Mouse (Mus musculus) neural tube, embryonic 11.5 days (tissue): ENCODE data around the gene Ctdspl. TPM values are rescaled to one million over a fixed set of nuclear protein-coding genes. Genes with fewer than 3 reads are reported as not detected.

ENCODE experiments used
- ATAC-seq: fragments of 200-750 bp; cut with Nextera tagmentation; 2 replicates; pipeline ENCODE4 v1.8.0; 2017; ENCODE audit warnings: moderate number of reproducible peaks, mild to moderate bottlenecking, moderate TSS enrichment, moderate library complexity; ENCODE audit not compliant: insufficient read depth, low FRiP score, low TSS enrichment
- DNase-seq: peaks from one replicate; pipeline ENCODE4 v3.0.0-alpha.2; 2015; ENCODE audit warnings: low spot score
- H3K27ac ChIP-seq: fragments of 300-500 bp; sonication (generic); 2 replicates; pipeline ENCODE4 v1.5.1; 2014; ENCODE audit warnings: low read depth, mild to moderate bottlenecking, low read length
- H3K27me3 ChIP-seq: fragments of 300-500 bp; sonication (generic); 2 replicates; pipeline ENCODE4 v1.6.1; 2014; ENCODE audit warnings: mild to moderate bottlenecking, low read length, mixed read lengths; ENCODE audit not compliant: control insufficient read depth, insufficient read depth
- H3K36me3 ChIP-seq: fragments of 300-500 bp; sonication (generic); 2 replicates; pipeline ENCODE4 v1.6.1; 2014; ENCODE audit warnings: mild to moderate bottlenecking, low read length, moderate library complexity, mixed read lengths; ENCODE audit not compliant: control insufficient read depth, insufficient read depth
- H3K4me1 ChIP-seq: fragments of 300-500 bp; sonication (generic); 2 replicates; pipeline ENCODE4 v1.6.1; 2014; ENCODE audit warnings: low read length, mixed read lengths; ENCODE audit not compliant: control insufficient read depth, insufficient read depth
- H3K4me2 ChIP-seq: fragments of 300-500 bp; sonication (generic); 2 replicates; pipeline ENCODE4 v1.6.1; 2014; ENCODE audit warnings: low read depth, mild to moderate bottlenecking, moderate library complexity
- H3K4me3 ChIP-seq: fragments of 300-500 bp; sonication (generic); 2 replicates; pipeline ENCODE4 v1.5.1; 2014; ENCODE audit warnings: low read depth, low read length
- H3K9ac ChIP-seq: fragments of 300-500 bp; sonication (generic); 2 replicates; pipeline ENCODE4 v1.6.1; 2014; ENCODE audit warnings: mild to moderate bottlenecking, low read length
- H3K9me3 ChIP-seq: fragments of 300-500 bp; sonication (generic); 2 replicates; pipeline ENCODE4 v1.6.1; 2016; ENCODE audit warnings: low read length; ENCODE audit not compliant: control insufficient read depth
- WGBS: fragments of 180-500 bp; shearing (Covaris S2); extraction: QIAGEN DNeasy Blood & Tissue Kit; methylation state at CpG from one replicate; pipeline ENCODE4 v1.1.7; 2014; 5-methylcytosine and 5-hydroxymethylcytosine counted together
- polyA plus RNA-seq: library from polyadenylated mRNA; unstranded; fragments of >200 nt; fragmentation: Nextera tagmentation; extraction: Ambion mirVana; gene quantifications from 2 replicates; pipeline ENCODE4 v1.2.1, GENCODE M21; 2014

Gene Ctdspl
- polyA plus RNA-seq, 1 experiment from 2014 or later, result 8.6 TPM

DNA sequence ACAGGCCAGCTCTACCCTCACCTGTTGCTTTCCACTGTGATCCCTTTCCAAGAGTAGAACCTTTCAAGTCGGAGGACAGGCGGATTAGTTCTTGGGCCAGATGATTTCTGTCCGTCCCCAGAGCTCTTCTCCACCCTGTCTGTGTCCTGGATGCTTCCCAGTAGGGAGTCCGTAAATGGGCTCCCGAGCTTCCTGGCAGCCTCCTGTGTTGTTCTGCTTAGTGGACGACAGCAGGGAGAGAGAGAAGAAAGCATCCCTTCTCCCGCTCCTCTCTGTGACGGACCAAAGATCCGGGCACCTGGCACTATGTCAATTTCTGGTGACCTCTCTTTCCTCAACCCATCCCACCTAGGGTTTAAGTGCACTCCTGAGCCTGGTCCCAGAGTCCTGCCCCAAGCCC is 49.5 kb downstream of the Ctdspl start:
- no peak overlapping the region for H3K9ac ChIP-seq
- H3K9me3 ChIP-seq, result no peaks in the 10 kb centered on the region
- no peak overlapping the region for H3K4me3 ChIP-seq
- 49% methylated on average over 9 of the region's 9 CpGs for WGBS
- H3K36me3 ChIP-seq, result no peaks in the 10 kb centered on the region
- H3K4me1 ChIP-seq, result peaks cover 13% of the 10 kb centered on the region
- H3K4me2 ChIP-seq, result no peak overlapping the region
- no peak overlapping the region for H3K27ac ChIP-seq
- H3K27me3 ChIP-seq, result no peaks in the 10 kb centered on the region
- no peak for DNase-seq
- no peak for ATAC-seq

DNA sequence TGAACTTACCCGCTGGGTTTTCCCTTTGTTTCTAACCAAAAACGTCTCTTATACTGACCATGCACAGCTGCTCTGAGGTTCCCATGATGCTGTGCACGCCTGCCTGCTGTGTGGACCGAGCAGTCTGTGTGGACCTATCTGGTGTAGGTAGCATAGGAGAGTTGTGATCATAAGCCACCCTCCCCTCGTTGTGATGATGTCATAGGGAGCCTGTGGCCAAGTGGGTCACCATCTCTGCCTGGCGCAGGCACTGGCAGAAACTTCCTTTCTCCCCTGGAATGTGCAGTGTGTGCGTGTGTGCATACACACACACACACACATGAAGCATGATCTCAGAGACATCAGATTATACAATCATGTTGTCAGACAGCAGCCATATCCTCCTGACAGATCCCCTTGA is 50.3 kb downstream of the Ctdspl start:
- H3K36me3 ChIP-seq, result no peaks in the 10 kb centered on the region
- no peak overlapping the region for H3K9ac ChIP-seq
- ATAC-seq (no peak), DNase-seq (no peak)
- H3K27ac ChIP-seq, result no peak overlapping the region
- 85% methylated on average over 7 of the region's 7 CpGs for WGBS
- no peaks in the 10 kb centered on the region for H3K27me3 ChIP-seq
- no peak overlapping the region for H3K4me3 ChIP-seq
- no peaks in the 10 kb centered on the region for H3K9me3 ChIP-seq
- H3K4me2 ChIP-seq, result no peak overlapping the region
- H3K4me1 ChIP-seq, result peaks cover 14% of the 10 kb centered on the region

DNA sequence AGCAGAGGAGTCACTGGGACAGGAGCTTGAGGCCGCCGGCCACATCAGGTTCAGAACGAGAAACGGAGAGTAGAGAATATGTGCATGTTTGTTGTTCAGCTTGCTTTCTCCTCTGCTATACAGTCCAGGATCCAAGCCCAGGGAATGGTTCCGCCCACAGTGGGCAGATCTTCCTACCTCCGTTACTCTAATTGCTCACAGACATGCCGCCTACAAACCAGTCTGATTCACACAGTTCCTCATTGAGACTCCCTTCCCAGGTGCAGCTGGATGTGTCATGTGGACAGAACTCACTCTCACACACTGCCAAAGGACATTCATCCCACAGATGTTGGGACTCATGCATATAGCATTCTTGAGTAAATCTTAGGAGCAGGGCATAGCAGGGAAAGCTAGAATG is 51.2 kb downstream of the Ctdspl start:
- Histone ChIP-seq H3K4me3 (no peak overlapping the region), H3K4me1 (peaks cover 14% of the 10 kb centered on the region), H3K36me3 (no peaks in the 10 kb centered on the region), H3K27ac (no peak overlapping the region), H3K27me3 (no peaks in the 10 kb centered on the region), H3K9me3 (no peaks in the 10 kb centered on the region), H3K9ac (no peak overlapping the region), H3K4me2 (no peak overlapping the region)
- ATAC-seq, result no peak
- WGBS, result 95% methylated on average over 7 of the region's 7 CpGs
- DNase-seq, result no peak

DNA sequence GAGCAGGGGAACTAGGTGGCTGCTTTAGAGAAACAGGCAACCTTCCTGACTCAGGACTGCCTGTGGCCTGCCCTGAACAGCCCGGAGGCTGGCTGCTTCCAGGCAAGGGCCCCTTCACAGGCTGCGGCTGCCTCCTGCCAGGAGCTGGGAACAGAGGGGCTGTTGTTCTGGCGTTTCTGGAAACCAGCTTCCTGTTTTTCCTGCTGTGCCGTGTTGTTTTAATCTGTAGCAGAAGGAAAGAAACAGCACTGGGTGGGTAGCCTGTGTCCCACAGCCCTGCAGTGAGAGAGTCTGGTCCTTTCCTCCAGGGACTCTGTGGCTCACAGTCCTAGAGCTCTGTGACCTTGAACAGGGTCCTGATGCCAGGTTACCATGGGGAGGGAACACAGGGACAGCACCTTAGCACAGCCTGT is 54.2 kb downstream of the Ctdspl start:
- 6% methylated on average over 4 of the region's 4 CpGs for WGBS
- H3K27me3 ChIP-seq, result no peaks in the 10 kb centered on the region
- H3K9me3 ChIP-seq, result no peaks in the 10 kb centered on the region
- no peak overlapping the region for H3K4me3 ChIP-seq
- H3K9ac ChIP-seq, result peak overlapping the region; percentile 15; the same call in 1 of the 2 replicates
- peak overlapping the region; percentile 75 for H3K27ac ChIP-seq
- ATAC-seq (peak; percentile 42; the same call in 1 of the 2 replicates), DNase-seq (peak; percentile 63)
- H3K36me3 ChIP-seq, result no peaks in the 10 kb centered on the region
- H3K4me1 ChIP-seq, result peaks cover 16% of the 10 kb centered on the region
- no peak overlapping the region for H3K4me2 ChIP-seq

DNA sequence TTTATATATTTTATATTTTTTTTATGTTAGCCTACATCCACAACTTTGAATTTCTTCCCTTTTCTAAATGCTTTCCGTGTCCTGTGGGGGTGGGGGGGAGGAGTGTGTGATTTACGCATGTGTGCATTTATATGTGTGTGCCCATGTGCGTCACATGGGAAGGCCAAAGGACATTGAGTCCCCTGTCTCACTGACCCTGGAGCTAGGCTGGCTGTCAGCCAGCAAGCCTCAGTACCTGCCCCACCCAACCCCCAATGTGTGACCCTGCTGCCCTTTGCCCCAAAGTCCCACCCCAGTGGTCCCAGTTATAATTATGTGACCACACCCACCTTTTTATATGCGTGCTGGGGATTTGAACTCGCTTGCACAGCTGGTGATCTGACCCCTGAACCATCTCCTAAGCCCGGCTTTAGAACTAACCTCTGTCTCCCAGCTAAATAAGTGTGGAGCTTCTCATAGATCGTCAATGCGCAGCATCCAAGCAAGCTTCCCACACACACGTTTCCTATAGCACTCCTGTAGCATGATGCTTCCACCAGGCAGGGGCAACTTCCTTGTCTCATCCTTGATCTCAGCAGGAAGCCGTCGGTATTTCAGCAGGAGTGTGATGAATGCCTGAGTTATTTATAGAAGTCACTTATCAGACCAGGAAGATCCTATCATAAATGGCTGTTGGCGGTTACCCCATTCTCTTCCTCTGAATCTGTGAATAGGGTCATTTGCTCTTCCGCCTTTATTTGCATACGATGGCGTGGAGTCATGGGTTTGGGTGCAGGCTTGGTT is 58.6 kb downstream of the Ctdspl start:
- no peak overlapping the region for H3K27ac ChIP-seq
- DNase-seq, result no peak
- H3K4me3 ChIP-seq, result no peak overlapping the region
- 51% methylated on average over 15 of the region's 15 CpGs for WGBS
- H3K27me3 ChIP-seq, result no peaks in the 10 kb centered on the region
- no peak for ATAC-seq
- H3K9me3 ChIP-seq, result no peaks in the 10 kb centered on the region
- peaks cover 24% of the 10 kb centered on the region for H3K4me1 ChIP-seq
- no peak overlapping the region for H3K9ac ChIP-seq
- H3K36me3 ChIP-seq, result no peaks in the 10 kb centered on the region
- H3K4me2 ChIP-seq, result no peak overlapping the region

DNA sequence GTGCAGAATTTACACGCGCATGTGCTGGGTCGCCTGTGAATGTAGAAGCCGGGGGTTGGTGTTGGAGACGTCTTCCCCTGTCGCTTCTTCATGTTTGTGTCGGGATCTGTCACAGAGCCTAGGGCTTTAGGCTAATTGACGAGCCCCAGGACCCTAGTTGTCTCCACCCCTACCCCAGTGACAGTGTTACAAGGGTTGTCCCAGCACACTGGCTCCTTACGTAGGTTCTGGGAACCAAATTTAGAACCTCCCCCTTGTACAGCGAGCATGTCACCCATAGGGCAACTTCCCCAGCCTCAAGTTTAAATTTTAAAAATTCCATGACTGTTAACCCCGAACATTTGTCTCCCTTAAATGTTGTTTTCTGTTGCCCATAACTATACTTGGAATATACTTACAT is 60.0 kb downstream of the Ctdspl start:
- Histone ChIP-seq H3K27me3 (no peaks in the 10 kb centered on the region), H3K4me3 (no peak overlapping the region), H3K4me2 (no peak overlapping the region), H3K27ac (no peak overlapping the region), H3K4me1 (peaks cover 16% of the 10 kb centered on the region), H3K9ac (no peak overlapping the region), H3K36me3 (no peaks in the 10 kb centered on the region), H3K9me3 (no peaks in the 10 kb centered on the region)
- DNase-seq, result no peak
- 76% methylated on average over 11 of the region's 11 CpGs for WGBS
- ATAC-seq, result no peak

DNA sequence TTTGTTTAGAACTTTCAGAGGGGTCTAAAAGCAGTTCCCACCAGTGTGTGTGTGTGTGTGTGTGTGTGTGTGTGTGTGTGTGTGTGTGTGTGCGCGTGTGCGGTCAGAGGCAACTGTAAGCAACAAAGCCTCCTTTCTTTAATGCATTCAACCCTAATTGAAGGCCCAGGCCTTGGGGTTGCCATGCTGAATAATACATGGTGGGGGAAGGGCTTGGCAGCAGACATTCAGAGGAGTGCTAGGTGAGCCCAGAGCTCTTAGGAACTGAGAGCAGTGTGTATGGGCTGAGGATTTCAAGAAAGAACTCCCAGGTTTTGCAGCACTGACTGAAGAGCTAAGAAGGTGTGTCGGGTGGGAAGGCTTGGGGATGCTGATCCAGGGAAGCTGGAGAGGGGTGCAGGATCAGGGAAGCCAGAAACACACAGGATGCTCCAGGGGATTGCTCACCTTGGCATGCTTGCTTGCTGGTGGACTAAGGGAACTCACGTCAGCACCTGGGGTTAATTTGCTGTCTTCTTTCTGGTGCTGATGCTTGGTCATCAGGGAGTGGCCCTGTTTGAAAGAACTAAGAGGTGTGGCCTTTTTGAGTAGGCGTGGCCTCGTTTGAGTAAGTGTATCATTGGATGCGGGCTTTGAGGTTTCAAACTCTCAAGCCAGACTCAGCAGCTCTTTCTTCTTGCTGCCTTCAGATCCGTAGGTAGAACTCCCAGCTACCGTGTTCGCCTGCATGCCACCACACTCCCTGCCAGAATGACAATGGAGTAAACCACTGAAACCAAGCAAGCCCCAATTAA is 62.7 kb downstream of the Ctdspl start:
- Histone ChIP-seq H3K9ac (no peak overlapping the region), H3K27ac (no peak overlapping the region), H3K36me3 (no peaks in the 10 kb centered on the region), H3K27me3 (no peaks in the 10 kb centered on the region), H3K4me3 (no peak overlapping the region), H3K4me2 (no peak overlapping the region), H3K4me1 (peaks cover 16% of the 10 kb centered on the region), H3K9me3 (no peaks in the 10 kb centered on the region)
- DNase-seq (peak; percentile 43), ATAC-seq (peak; percentile 73)
- 73% methylated on average over 11 of the region's 11 CpGs for WGBS

DNA sequence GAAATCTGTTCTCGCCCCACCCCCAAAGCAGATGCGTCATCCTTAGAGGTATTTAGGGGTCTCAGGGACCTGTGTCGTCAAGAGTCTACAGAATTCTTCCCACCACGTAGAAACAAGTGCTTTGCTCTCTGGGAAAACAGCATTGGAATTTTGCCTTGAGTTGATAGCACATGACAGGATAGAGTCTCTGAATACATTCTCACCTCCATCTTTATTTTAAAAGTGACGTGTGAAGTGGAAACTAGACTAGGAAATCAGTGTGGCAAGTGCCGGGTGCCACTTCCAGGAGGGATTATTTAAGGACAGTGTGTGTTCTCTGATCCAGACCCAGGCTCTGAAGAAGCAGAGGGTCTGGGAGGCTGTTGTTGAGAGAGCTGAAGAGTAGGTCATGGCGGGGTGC is 64.2 kb downstream of the Ctdspl start:
- Histone ChIP-seq H3K4me3 (no peak overlapping the region), H3K27ac (no peak overlapping the region), H3K27me3 (no peaks in the 10 kb centered on the region), H3K9ac (no peak overlapping the region), H3K4me2 (no peak overlapping the region), H3K9me3 (no peaks in the 10 kb centered on the region), H3K4me1 (peaks cover 14% of the 10 kb centered on the region), H3K36me3 (no peaks in the 10 kb centered on the region)
- ATAC-seq (no peak), DNase-seq (no peak)
- 88% methylated on average over 7 of the region's 7 CpGs for WGBS
